Mouse (Mus musculus) CH12.LX (cell line): ENCODE results near the gene Plaur. TPM values are rescaled to one million over a fixed set of nuclear protein-coding genes. Genes with fewer than 3 reads are reported as not detected.
A peak's percentile ranks its signal among the peaks of the same experiment; 100 is the strongest.

Experiments
- DNase-seq: peaks from one replicate; pipeline ENCODE4 v3.0.0-alpha.2; 2013; ENCODE audit errors: extremely low read depth
- H3K27ac ChIP-seq: 2 replicates; pipeline ENCODE4 v1.5.1; 2012; ENCODE audit warnings: low read depth, mild to moderate bottlenecking, control low read depth, moderate library complexity; ENCODE audit not compliant: insufficient read depth
- H3K27me3 ChIP-seq: replicated peaks from 2 replicates; pipeline ENCODE3; 2012; ENCODE audit warnings: inconsistent platforms
- H3K36me3 ChIP-seq, 2 experiments: replicated peaks in 1 of 2; 2 replicates each; pipeline versions ENCODE3 to v1.6.1; 2012; ENCODE audit warnings: inconsistent platforms in 1 of 2, low read length in 1 of 2, mild to moderate bottlenecking in 1 of 2, mixed read lengths in 1 of 2, moderate library complexity in 1 of 2; ENCODE audit not compliant: control insufficient read depth in 1 of 2, insufficient read depth in 1 of 2
- H3K4me1 ChIP-seq, 2 experiments: 2 replicates each; pipeline ENCODE4 v1.6.1; 2012; ENCODE audit warnings: inconsistent platforms in 1 of 2, moderate library complexity in 1 of 2; ENCODE audit not compliant: insufficient read depth in 2 of 2, control insufficient read depth in 1 of 2
- H3K4me2 ChIP-seq: 2 replicates; pipeline ENCODE4 v1.6.1; 2012; ENCODE audit warnings: low read depth, mild to moderate bottlenecking, control low read depth; ENCODE audit not compliant: poor library complexity, insufficient read depth, severe bottlenecking
- H3K4me3 ChIP-seq, 3 experiments: fragments of 150-350 bp in 1 of 3; sonication (generic) in 1 of 3; replicated peaks in 1 of 3; 2 replicates each; pipeline versions ENCODE3 to v1.5.1; 2011 to 2012; ENCODE audit warnings: low read depth in 2 of 3, low read length in 2 of 3, mild to moderate bottlenecking in 2 of 3, moderate library complexity in 2 of 3, control low read depth in 1 of 3, improper control_type of control experiment in 1 of 3, inconsistent platforms in 1 of 3, mixed read lengths in 1 of 3; ENCODE audit not compliant: poor library complexity in 1 of 3
- H3K79me2 ChIP-seq: replicated peaks from 2 replicates; pipeline ENCODE4 v1.6.1; 2012; ENCODE audit warnings: mild to moderate bottlenecking, moderate library complexity; ENCODE audit not compliant: control insufficient read depth, poor library complexity, insufficient read depth, severe bottlenecking; ENCODE audit errors: extremely low read depth
- H3K9ac ChIP-seq: 2 replicates; pipeline ENCODE4 v1.6.1; 2012; ENCODE audit warnings: low read depth, mild to moderate bottlenecking, control low read depth, moderate library complexity; ENCODE audit not compliant: insufficient read depth
- H3K9me3 ChIP-seq: replicated peaks from 2 replicates; pipeline ENCODE3; 2012; ENCODE audit warnings: low read length, inconsistent platforms, mixed read lengths
- BHLHE40 ChIP-seq: IDR thresholded peaks from 2 replicates; pipeline ENCODE4 v1.6.1; 2011; ENCODE audit warnings: mild to moderate bottlenecking, low read depth, low read length, improper control_type of control experiment
- EP300 ChIP-seq: IDR thresholded peaks from 2 replicates; pipeline ENCODE4 v1.6.1; 2011; ENCODE audit warnings: low read length, improper control_type of control experiment
- MAX ChIP-seq: IDR thresholded peaks from 2 replicates; pipeline ENCODE4 v1.6.1; 2011; ENCODE audit warnings: low read length, improper control_type of control experiment
- MAZ ChIP-seq: IDR thresholded peaks from 2 replicates; pipeline ENCODE4 v1.6.1; 2012; ENCODE audit warnings: low read depth, mild to moderate bottlenecking, inconsistent platforms, low read length, improper control_type of control experiment, moderate library complexity
- MXI1 ChIP-seq: IDR thresholded peaks from 2 replicates; pipeline ENCODE4 v1.6.1; 2011; ENCODE audit warnings: mild to moderate bottlenecking, low read depth, low read length, improper control_type of control experiment
- POLR2A ChIP-seq: IDR thresholded peaks from 2 replicates; pipeline ENCODE4 v1.6.1; 2011; ENCODE audit warnings: low read depth, mild to moderate bottlenecking, improper control_type of control experiment, low read length
- RAD21 ChIP-seq: IDR thresholded peaks from 2 replicates; pipeline ENCODE4 v1.6.1; 2011; ENCODE audit warnings: low read depth, mild to moderate bottlenecking, low read length, improper control_type of control experiment, moderate library complexity
- ZC3H11A ChIP-seq: IDR thresholded peaks from 2 replicates; pipeline ENCODE4 v1.6.1; 2012; ENCODE audit warnings: low read depth, mild to moderate bottlenecking, inconsistent platforms, low read length, improper control_type of control experiment
- ZNF384 ChIP-seq: IDR thresholded peaks from 2 replicates; pipeline ENCODE4 v1.6.1; 2012; ENCODE audit warnings: low read depth, low read length, improper control_type of control experiment, inconsistent platforms
- dilution Hi-C: fragments of 300-500 bp; cut with MboI; formaldehyde crosslinking; loops from 2 replicates; pipeline ENCODE4 v1.14.3; 2020; ENCODE audit warnings: low sequenced_read_pairs; ENCODE audit not compliant: extremely low pct_unique_long_range_greater_than_20kb, extremely low pct_ligation_motif_present
- in situ Hi-C: fragments of 300-500 bp; cut with MboI; formaldehyde crosslinking; loops from 3 replicates; pipeline ENCODE4 v1.14.3; 2019; ENCODE audit warnings: low sequenced_read_pairs, low pct_ligation_motif_present, low pct_unique_long_range_greater_than_20kb, mixed read lengths
- polyA plus RNA-seq: library from polyadenylated mRNA; unstranded; fragments of >175 nt; gene quantifications from 2 replicates; pipeline ENCODE4 v1.2.1, GENCODE M21; 2012; ENCODE audit warnings: low read depth; ENCODE audit not compliant: insufficient read length
- total RNA-seq, 2 experiments: library from RNA; depleted of rRNA; stranded (reverse); fragments of 300-350 nt in 1 of 2; fragments of >200 nt in 1 of 2; gene quantifications; 2 replicates each; pipeline ENCODE4 v1.2.3; 2012 to 2014

Gene Plaur
- total and polyA plus RNA-seq, 3 experiments, result 0.13 to 0.72 (median 0.26) TPM

- no peak for TF ChIP-seq RAD21
- peaks cover 7 to 9% of the 10 kb centered on the region in 2 experiments for H3K4me1 ChIP-seq
- H3K79me2 ChIP-seq, result no peaks in the 10 kb centered on the region
- in situ Hi-C loops, result loop anchor here (10.0 kb wide), 1 partner anchor 176 kb away; no protein-coding TSS in a partner anchor
- peaks cover 19% of the 10 kb centered on the region for H3K9me3 ChIP-seq
- H3K27me3 ChIP-seq, result peaks cover 61% of the 10 kb centered on the region
- H3K27ac ChIP-seq, result no peak overlapping the region
- H3K4me3 ChIP-seq, result no peak overlapping the region
- no peak overlapping the region for H3K4me2 ChIP-seq
- no peak overlapping the region for H3K9ac ChIP-seq
- no peaks in the 10 kb centered on the region for H3K36me3 ChIP-seq
- no peak for DNase-seq
- dilution Hi-C loops, result no loop called here
Observed at GRCm38 (mm10) chr7:24478911-24479310, 16.6 kb downstream of the Plaur start.

DNA sequence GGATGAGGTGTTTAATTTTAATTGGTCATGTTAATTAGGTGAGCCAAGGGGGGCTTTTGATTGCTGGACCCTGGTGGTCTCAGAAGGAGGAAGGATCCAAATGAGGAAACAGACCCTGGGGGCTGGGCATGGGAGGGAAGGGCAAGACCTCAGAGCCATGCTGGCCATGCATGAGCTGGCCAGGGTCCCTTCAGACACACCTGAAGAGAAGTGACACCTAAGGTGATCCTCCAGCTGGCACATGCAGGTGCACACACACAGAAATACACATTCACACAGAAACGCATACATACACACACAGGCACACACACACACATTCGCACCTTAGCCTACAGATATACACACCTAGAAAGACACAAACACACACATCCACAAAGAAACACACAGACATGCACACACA lies 17.4 kb downstream of the Plaur start:
- Histone ChIP-seq H3K36me3 (no peaks in the 10 kb centered on the region), H3K4me3 (no peak overlapping the region), H3K27me3 (peaks cover 69% of the 10 kb centered on the region), H3K4me2 (no peak overlapping the region), H3K9me3 (peaks cover 19% of the 10 kb centered on the region), H3K4me1 (peaks cover 7 to 9% of the 10 kb centered on the region in 2 experiments), H3K27ac (no peak overlapping the region), H3K9ac (no peak overlapping the region), H3K79me2 (no peaks in the 10 kb centered on the region)
- DNase-seq, result no peak
- TF ChIP-seq EP300 (no peak), ZNF384 (no peak), MAZ (no peak), POLR2A (no peak), MXI1 (no peak)
- dilution Hi-C loops, result no loop called here
- in situ Hi-C loops, result loop anchor here (10.0 kb wide), 1 partner anchor 175 kb away; no protein-coding TSS in a partner anchor

DNA sequence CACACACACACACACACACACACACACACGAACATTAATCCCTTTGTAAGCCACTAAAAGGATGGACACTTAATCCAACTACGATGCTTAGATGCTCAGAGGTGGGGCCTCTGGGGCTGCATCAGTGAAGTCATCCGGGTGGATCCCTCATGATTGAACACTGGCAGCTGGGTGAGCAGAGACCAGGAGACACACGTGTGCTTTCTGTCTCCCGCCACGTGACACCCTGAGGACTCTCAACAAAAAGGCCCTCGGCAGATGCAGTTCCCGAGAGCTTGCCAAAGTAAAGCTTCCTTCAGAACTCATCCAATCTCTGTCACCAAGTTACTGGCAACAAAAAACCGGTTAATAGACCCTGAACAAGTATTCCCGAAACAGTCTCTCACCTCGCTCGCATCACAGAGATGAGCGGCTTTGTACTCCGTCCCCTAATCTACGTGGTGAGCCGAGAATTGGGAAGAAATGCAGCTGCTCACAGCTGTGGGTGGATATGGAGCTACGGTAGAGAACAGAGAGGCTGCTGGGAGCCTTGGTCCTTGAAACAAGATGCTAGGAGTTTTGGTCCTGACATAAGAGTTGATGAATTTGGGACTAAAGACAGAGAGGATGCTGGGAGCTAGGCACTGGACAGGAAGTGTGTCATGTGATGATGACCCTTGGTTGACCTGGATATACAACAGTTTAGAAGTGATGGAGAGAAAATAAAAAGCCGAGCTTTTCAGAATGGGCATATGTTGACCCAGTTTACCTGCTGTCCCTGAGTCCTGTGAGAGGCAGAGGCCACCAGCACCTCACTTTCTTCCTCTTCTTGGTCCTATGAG lies 18.0 kb downstream of the Plaur start:
- dilution Hi-C loops, result no loop called here

More for the DNA sequence above, 18.0 kb downstream of the Plaur start:
- Histone ChIP-seq H3K4me2 (0 out of 2 replicates have a peak overlapping the region, but pooled peaks have one; percentile 4), H3K27me3 (peaks cover 74% of the 10 kb centered on the region), H3K4me1 (peaks cover 7 to 9% of the 10 kb centered on the region in 2 experiments), H3K4me3 (no peak overlapping the region), H3K36me3 (no peaks in the 10 kb centered on the region), H3K27ac (no peak overlapping the region), H3K9me3 (peaks cover 19% of the 10 kb centered on the region), H3K9ac (no peak overlapping the region), H3K79me2 (no peaks in the 10 kb centered on the region)
- in situ Hi-C loops, result no loop called here
- TF ChIP-seq BHLHE40 (peak; percentile 24; the same call in 1 of the 2 replicates), ZC3H11A (no peak), MAX (0 out of 2 replicates have a peak, but pooled peaks have one; percentile 30)
- DNase-seq, result no peak
